Mouse (Mus musculus) naive thymus-derived CD4-positive, alpha-beta T cell, adult 2 months (primary cell): ENCODE data around the gene Pgpep1.

Experiments
- DNase-seq: peaks from one replicate; pipeline ENCODE4 v3.0.0-alpha.2; 2011; ENCODE audit warnings: low read depth

The Pgpep1 gene

DNA sequence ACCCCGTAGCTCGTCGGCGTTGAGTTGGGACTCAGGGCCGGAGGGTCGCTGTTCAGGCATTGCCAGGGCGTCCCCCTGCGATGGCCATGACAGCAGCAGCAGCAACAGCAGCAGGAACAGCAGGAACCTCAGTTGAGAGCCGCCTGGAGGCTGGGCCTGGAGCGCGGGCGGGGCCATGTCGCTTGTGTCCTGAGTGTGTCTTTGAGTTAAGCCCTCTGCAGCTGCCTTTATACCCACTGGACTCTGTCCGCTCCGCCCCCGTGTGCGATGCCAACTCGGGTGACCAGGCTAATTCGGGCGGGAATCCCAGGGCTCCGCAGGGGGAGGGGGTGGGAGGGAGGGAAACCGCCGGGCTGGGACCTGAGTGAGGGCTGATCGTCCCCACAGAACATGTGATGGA is 28.8 kb downstream of the Pgpep1 start:
- no peak for DNase-seq

DNA sequence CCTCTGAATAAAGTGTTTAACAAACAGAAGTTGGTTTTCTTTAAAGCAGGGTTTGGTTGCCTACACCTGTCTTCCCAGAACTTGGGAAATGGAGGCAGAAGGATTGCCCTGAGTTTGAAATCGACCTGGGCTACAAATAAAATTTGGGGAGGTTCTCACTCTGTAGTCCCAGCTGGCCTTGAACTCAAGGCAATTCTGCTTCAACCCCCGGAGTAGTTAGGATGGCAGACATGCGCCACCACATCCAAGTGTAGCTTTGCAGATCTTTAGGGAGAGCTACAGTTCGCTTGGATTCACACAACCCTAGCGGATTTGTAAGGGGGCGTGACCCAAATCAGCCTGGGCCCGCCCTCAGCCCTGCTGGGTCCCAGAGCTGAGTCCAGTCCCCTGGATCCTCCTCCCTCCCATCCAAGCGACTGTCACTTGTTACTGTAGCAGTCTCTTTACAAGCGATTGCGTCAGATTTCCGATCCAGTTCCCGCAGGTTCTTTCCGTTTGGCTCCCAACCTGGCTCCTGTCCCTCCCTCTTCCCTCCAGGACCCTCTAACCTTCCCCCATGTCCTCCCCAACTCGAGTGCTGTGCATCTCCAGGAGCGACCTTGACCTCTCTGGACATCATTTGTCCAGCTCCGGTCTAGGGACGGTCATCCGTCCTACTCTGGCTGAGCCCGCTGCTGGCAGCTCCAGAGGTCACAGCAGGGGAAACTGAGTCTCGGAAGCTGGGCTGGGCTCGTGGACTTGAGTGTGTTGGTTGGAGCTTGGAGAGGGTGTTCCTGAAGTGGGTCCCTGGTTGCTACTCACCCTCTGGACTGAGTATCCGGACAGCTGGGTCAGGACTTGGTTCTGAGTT is 29.4 kb downstream of the Pgpep1 start:
- peak; percentile 35 for DNase-seq

- DNase-seq, result peak; percentile 99
Measured at GRCm38 (mm10) chr8:70629574-70630531, 30.3 kb downstream of the Pgpep1 start.

DNA sequence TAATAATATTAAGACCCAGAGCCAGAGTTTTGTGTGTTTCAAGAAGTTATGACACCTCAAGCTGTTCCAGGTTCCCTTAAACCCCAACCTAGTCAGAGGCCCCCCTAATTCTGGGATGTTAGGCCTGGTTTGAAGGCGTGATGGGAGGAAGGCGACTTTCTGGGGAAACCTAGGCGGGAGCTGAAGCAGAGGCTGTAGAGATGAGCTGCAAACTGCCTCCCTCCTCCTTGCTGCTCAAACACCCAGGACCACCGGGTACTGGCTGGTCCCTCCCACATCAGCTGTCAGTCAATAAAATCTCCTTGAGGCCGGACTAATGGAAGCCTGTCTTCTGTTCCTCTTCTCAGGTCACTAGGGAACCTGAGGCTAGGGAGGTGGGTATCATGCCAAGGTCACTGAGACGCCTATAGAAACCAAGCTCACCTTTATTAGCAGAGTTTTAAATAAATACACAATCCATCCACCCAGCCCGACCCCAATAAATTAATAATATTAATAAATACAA is 31.1 kb downstream of the Pgpep1 start:
- DNase-seq, result no peak

DNA sequence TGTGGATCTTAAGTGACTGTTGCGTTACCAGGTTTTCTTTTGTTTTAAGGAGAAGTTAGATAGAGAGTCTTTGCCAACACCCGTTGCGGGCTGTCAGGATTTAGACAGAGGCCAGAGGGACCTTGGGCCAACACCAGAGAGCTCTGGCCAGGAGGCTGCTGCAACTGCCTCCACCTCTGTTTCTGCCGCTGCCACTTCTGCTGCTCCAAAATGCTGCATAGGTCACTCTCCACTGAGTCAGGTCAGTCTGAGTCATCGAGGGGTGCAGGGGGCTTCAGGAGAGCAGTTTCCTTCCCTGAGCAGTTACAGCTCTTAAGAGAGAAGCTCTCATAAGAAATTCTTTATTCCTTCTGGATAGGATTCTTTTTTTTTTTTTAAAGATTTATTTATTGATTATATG is 33.1 kb downstream of the Pgpep1 start:
- DNase-seq, result no peak

GRCm38 (mm10) chr8:70625104-70625503 is 35.1 kb downstream of the Pgpep1 start:
- DNase-seq, result peak; percentile 82

DNA sequence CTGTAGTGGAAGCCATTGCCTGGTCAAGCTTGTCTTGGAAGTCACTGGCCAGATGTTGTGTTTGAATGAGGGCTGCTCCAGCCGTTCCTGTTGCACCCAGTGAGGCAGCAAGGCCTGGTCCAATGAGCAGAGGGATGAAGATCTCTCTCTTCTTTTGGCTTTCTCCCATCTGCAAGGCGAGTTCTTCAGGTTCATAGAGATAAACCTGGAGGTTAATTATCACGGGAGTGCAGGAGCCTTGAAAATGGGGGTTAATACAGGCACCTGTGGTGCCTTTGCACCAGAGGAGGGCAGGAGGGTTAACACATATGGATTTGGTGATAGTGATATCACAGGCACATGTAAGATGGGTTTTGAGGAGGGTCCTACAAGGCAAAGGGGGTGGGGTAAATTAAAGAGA is 38.0 kb downstream of the Pgpep1 start:
- no peak for DNase-seq

- no peak for DNase-seq
Measured at GRCm38 (mm10) chr8:70618888-70619334, 41.3 kb downstream of the Pgpep1 start.

GRCm38 (mm10) chr8:70617985-70618384 is 42.2 kb downstream of the Pgpep1 start:
- no peak for DNase-seq

- DNase-seq, result no peak
Measured at GRCm38 (mm10) chr8:70616645-70617044, 43.5 kb downstream of the Pgpep1 start.

DNA sequence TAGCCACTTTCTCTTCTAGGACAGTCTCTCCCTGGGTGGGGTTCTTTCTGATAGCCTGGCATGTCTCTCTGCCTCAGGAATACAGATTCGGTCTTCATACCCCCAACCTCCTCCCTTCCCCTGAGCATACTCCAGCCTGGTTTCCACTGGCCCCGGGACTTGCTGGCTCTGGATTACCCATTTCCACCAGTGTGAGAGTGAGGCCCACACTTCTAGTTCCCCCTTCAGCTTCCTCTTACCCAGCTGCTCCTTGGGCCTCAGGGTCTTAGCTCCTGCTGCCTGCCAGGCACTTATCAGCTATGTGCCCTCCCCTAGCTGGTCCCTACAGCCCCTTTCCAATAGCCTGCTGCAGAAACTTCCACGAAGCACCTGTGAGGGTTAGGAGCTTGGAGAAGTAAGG is 44.3 kb downstream of the Pgpep1 start, which contains the start of gene Lrrc25:
Lrrc25 (plus strand) TSS at position 262 of the 400 bp plus-strand sequence.
- DNase-seq, result no peak

- no peak for DNase-seq
Measured at GRCm38 (mm10) chr8:70615281-70615680, 44.9 kb downstream of the Pgpep1 start.

GRCm38 (mm10) chr8:70614469-70614868 is 45.7 kb downstream of the Pgpep1 start:
- no peak for DNase-seq

- no peak for DNase-seq
Measured at GRCm38 (mm10) chr8:70613763-70614162, 46.4 kb downstream of the Pgpep1 start.

GRCm38 (mm10) chr8:70611849-70612248 is 48.3 kb downstream of the Pgpep1 start:
- DNase-seq, result peak; percentile 95

- DNase-seq, result peak; percentile 89
Measured at GRCm38 (mm10) chr8:70610796-70611771, 49.1 kb downstream of the Pgpep1 start.

DNA sequence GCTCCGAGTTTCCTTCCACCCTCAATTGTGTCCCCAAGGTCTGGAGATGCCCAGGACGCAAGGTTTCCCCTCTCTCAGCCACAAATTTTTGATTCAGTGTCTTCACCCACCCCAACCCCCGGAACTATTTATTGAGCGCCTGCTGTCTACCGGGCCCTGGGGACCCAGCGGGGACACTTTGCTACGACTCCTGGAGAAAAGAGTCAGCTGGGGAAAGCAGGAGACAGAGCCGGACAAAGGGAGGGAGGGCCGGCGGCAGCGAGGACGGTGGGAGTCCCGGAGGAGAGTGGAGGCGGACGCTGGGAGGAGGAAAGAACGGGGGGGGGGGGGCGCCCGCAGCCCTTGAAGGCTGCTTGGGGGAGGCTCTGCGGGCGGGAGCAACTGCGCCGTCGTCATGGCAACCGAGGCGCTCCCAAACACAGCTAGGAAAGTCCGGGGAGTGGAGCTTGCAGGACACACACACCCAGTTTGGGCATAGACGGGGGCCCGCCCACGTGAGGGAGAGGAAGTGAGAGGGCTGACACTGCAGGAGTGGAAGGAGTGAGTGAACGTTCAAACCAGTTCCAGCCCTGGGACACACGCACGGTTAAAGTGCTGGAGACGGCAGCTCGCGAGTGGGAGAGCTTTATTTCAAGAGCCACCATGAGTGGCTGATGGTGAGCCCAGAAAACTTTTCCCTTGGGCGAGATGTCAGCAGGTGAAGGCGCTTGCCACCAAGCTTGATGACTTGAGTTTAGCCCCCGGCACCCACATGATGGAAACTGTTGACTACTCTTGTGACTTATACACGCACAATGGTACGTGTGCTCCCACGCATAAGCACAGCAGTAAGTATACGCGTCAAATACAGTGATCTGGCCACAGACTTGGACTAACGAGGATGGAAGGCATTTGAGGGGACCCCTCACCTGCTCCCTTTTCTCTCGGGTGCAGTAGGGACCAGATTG is 50.1 kb downstream of the Pgpep1 start:
- DNase-seq, result peak; percentile 94

DNA sequence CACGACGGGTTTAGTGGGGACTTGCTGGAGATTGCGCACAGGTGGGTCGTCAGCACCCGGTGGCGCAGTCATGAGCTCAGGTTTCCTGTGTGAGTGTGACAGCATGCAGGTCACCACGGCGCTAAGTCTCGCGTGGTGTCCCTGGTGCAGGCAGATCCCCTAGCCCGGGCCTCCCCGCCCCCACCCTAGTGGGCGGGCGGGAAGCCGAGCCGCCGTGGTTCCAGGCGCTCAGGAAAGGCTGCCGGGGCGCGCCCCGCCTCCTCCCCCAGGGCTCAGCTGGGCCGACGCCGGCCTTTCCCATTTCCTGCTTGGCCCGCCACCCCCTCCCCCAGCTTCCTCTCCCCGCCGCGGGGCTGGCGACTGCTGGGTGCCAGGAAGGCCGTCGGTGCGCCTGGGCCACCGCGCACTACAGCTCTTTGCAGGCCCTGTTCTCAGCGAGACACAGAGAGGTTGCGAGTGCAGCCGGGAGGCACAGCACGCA is 50.8 kb downstream of the Pgpep1 start:
- peak; percentile 94 for DNase-seq

DNA sequence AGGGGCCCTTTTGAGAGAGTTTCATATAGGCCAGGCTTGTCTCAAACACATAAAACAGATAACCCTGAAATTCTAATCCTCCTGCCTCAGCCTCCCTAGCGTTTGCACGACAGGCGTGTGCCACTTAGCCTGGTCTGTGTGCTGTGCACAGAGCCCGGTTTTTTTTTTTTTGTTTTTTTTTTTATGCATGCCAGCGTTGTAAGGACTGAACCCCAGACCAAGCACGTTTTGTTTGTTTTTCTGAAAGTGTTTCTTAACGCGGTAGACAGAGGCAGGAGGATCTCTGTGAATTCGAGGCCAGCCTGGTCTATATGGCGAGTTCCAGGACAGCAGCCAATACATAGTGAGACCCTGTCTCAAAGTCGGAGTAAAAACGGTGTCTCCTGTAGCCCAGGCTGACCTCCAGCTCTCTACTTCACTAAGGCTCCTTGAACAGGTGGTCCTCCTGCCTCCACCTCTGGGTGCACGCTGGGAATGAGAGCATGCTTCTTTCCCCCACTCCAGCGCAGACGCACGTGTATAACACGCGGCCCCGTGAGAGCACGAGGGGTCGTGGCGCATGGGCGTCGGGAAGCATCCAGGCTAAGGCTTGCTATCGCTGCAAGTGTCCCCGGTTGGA is 51.3 kb downstream of the Pgpep1 start, which contains the start of gene Ssbp4:
Ssbp4 (minus strand) TSS at position 124 of the 619 bp plus-strand sequence.
- DNase-seq, result no peak
